Mouse (Mus musculus) 416B (cell line): ENCODE results near the gene Evpl.

Experiments
- DNase-seq: peaks from one replicate; pipeline ENCODE4 v3.0.0; 2011; ENCODE audit warnings: low read depth

The Evpl gene

DNA sequence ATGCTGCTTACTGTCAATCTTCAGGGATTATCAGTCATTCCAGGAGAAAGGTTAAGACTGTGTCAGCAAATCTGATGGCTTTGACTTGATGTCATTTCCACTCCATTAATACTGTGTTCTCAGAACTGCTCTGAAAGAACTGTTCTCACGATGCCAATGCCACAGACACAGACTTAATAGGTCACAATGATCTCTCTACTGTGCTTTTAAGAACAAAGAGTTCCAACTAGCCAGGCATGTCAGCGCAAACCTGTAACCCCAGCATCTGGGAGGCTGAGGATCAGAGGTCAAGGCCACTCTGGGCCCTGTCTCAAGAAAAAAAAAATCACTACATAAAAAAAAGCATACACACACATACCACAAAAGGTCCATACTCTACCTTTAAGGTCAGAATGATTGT lies 65.9 kb downstream of the Evpl start:
- no peak for DNase-seq
